Mouse (Mus musculus): ENCODE data around the gene Bbx. TPM values are rescaled to one million over a fixed set of nuclear protein-coding genes. Genes with fewer than 3 reads are reported as not detected.

Bbx gene
- total RNA-seq, 1 experiment, result 31.2 TPM

DNA sequence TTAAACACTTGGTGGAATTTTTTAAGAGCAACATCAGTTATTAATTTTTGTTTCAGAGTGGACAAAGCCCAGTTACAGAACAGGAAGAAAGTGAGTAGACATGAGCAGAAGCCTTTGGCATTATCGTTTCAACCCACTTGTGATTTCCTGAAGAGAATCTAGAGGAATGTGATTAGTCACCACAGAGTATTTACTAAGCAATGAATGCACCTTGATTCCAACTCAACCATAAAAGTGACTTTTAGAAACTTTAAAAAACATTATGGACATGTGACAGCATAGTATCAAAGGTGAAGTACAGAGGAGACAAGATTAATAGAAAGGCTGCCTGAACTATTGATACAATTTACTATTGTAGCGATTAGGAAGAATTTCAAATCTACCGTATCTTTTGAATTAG is 183.2 kb downstream of the Bbx start:
- Histone ChIP-seq H3K36me3 (ENCODE audit: control insufficient read depth, insufficient read depth, low read length, poor library complexity, severe bottlenecking) (no peaks in the 10 kb centered on the region), H3K27ac (ENCODE audit: insufficient read depth, low read depth, low read length, poor library complexity, severe bottlenecking) (no peak overlapping the region), H3K9ac (ENCODE audit: insufficient read depth, low read depth, low read length, poor library complexity, severe bottlenecking) (no peak overlapping the region), H3K9me3 (ENCODE audit: control insufficient read depth, insufficient read depth, low read depth, low read length) (no peaks in the 10 kb centered on the region), H3K4me3 (ENCODE audit: insufficient read depth in 1 of 2, low read depth in 1 of 2, low read length in 2 of 2, poor library complexity in 1 of 2, severe bottlenecking in 1 of 2) (no peak overlapping the region), H3K4me1 (ENCODE audit: control insufficient read depth in 2 of 2, insufficient read depth in 2 of 2, low read length in 2 of 2, poor library complexity in 1 of 2) (no peaks in the 10 kb centered on the region)
- TF ChIP-seq CHD2 (IDR thresholded peaks at IDR 0.05; ENCODE audit: low read depth, low read length), result no peak
- TF ChIP-seq HCFC1 (IDR thresholded peaks at IDR 0.05; ENCODE audit: borderline replicate concordance, insufficient read depth, low read length), result no peak
- TF ChIP-seq MAFK (IDR thresholded peaks at IDR 0.05; ENCODE audit: insufficient read depth, low read depth, low read length), result no peak
- TF ChIP-seq ZC3H11A (IDR thresholded peaks at IDR 0.05; ENCODE audit: borderline replicate concordance, low read depth, low read length), result no peak
- no peak for TF ChIP-seq ZNF384 (IDR thresholded peaks at IDR 0.05; ENCODE audit: low read depth, low read length)
- DNase-seq (ENCODE audit: low read depth, low spot score), result no peak
- in situ Hi-C loops (cut with MboI; ENCODE audit: low sequenced_read_pairs in 2 of 2, unreplicated experiment in 2 of 2), result no loop called here

DNA sequence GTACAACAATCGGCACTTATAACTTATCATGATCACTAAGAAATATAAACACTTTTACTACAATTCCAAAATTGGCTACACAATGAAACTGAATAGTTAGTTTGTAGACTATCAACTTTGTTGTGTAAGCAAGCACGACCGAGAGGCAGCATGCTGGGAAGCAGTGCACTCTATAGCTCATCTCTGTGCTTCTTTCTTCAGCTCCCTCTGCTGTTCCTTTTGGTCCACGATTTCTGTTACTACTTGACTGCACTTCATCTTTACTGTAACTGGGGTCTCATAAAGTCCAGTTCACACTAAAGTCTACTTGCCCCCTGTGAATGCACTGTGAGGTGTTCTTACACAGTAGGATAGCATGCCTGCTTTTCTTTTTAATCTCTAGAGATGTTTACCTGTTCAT is 189.7 kb downstream of the Bbx start:
- in situ Hi-C loops (cut with MboI; ENCODE audit: low sequenced_read_pairs in 2 of 2, unreplicated experiment in 2 of 2), result no loop called here
- Histone ChIP-seq H3K4me3 (ENCODE audit: insufficient read depth in 1 of 2, low read depth in 1 of 2, low read length in 2 of 2, poor library complexity in 1 of 2, severe bottlenecking in 1 of 2) (no peak overlapping the region), H3K27ac (ENCODE audit: insufficient read depth, low read depth, low read length, poor library complexity, severe bottlenecking) (no peak overlapping the region), H3K9ac (ENCODE audit: insufficient read depth, low read depth, low read length, poor library complexity, severe bottlenecking) (no peak overlapping the region), H3K36me3 (ENCODE audit: control insufficient read depth, insufficient read depth, low read length, poor library complexity, severe bottlenecking) (no peaks in the 10 kb centered on the region), H3K9me3 (ENCODE audit: control insufficient read depth, insufficient read depth, low read depth, low read length) (no peaks in the 10 kb centered on the region), H3K4me1 (ENCODE audit: control insufficient read depth in 2 of 2, insufficient read depth in 2 of 2, low read length in 2 of 2, poor library complexity in 1 of 2) (no peaks in the 10 kb centered on the region)
- TF ChIP-seq ZC3H11A (IDR thresholded peaks at IDR 0.05; ENCODE audit: borderline replicate concordance, low read depth, low read length), result no peak
- TF ChIP-seq HCFC1 (IDR thresholded peaks at IDR 0.05; ENCODE audit: borderline replicate concordance, insufficient read depth, low read length), result no peak
- no peak for TF ChIP-seq ZNF384 (IDR thresholded peaks at IDR 0.05; ENCODE audit: low read depth, low read length)
- TF ChIP-seq MAFK (IDR thresholded peaks at IDR 0.05; ENCODE audit: insufficient read depth, low read depth, low read length), result no peak
- no peak for TF ChIP-seq CHD2 (IDR thresholded peaks at IDR 0.05; ENCODE audit: low read depth, low read length)
- no peak for DNase-seq (ENCODE audit: low read depth, low spot score)

DNA sequence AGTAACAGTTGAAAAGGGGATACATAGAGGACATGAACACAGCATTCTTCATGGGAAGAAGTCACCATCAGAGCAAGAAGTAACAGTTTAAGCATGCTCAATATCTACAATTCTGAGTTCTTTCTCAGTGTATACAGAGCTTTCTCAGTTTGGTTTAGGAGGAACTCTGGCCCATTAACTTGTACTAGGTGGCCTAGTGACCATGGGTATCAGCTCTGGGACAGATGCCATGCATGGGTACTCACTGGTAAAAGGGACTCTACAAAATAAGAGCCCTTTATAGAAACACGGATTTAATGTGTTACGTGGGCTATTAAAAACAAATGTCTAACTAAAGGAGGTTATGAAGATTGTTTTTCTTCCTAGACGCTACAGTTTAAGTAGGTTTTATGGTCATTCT is 190.6 kb downstream of the Bbx start:
- Histone ChIP-seq H3K9ac (ENCODE audit: insufficient read depth, low read depth, low read length, poor library complexity, severe bottlenecking) (no peak overlapping the region), H3K9me3 (ENCODE audit: control insufficient read depth, insufficient read depth, low read depth, low read length) (no peaks in the 10 kb centered on the region), H3K27ac (ENCODE audit: insufficient read depth, low read depth, low read length, poor library complexity, severe bottlenecking) (no peak overlapping the region), H3K36me3 (ENCODE audit: control insufficient read depth, insufficient read depth, low read length, poor library complexity, severe bottlenecking) (no peaks in the 10 kb centered on the region), H3K4me3 (ENCODE audit: insufficient read depth in 1 of 2, low read depth in 1 of 2, low read length in 2 of 2, poor library complexity in 1 of 2, severe bottlenecking in 1 of 2) (no peak overlapping the region), H3K4me1 (ENCODE audit: control insufficient read depth in 2 of 2, insufficient read depth in 2 of 2, low read length in 2 of 2, poor library complexity in 1 of 2) (no peaks in the 10 kb centered on the region)
- in situ Hi-C loops (cut with MboI; ENCODE audit: low sequenced_read_pairs in 2 of 2, unreplicated experiment in 2 of 2), result no loop called here
- TF ChIP-seq CHD2 (IDR thresholded peaks at IDR 0.05; ENCODE audit: low read depth, low read length) (no peak), ZNF384 (IDR thresholded peaks at IDR 0.05; ENCODE audit: low read depth, low read length) (no peak), HCFC1 (IDR thresholded peaks at IDR 0.05; ENCODE audit: borderline replicate concordance, insufficient read depth, low read length) (no peak), MAFK (IDR thresholded peaks at IDR 0.05; ENCODE audit: insufficient read depth, low read depth, low read length) (no peak), ZC3H11A (IDR thresholded peaks at IDR 0.05; ENCODE audit: borderline replicate concordance, low read depth, low read length) (no peak)
- no peak for DNase-seq (ENCODE audit: low read depth, low spot score)

DNA sequence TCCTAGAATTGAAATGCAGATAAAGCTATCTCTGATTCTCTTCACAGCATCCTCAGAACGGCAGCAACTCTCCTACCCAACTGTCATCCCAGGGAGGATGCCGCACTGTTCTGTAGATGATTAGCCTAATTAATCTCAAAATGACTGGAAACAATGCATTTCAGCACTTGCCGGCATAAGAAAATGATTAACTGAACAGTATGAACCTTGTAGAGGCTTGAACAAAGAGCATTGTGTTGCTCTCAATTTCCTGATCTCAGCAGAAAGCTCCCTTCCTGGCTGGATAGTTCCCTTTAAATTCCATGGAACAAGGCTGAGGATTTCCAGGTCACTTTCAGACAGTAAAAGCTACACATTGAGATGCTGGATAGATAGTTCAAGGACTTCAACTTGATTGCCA is 197.0 kb downstream of the Bbx start:
- TF ChIP-seq HCFC1 (IDR thresholded peaks at IDR 0.05; ENCODE audit: borderline replicate concordance, insufficient read depth, low read length), result no peak
- no peak for TF ChIP-seq ZC3H11A (IDR thresholded peaks at IDR 0.05; ENCODE audit: borderline replicate concordance, low read depth, low read length)
- TF ChIP-seq MAFK (IDR thresholded peaks at IDR 0.05; ENCODE audit: insufficient read depth, low read depth, low read length), result no peak
- no peak for TF ChIP-seq CHD2 (IDR thresholded peaks at IDR 0.05; ENCODE audit: low read depth, low read length)
- no peak for TF ChIP-seq ZNF384 (IDR thresholded peaks at IDR 0.05; ENCODE audit: low read depth, low read length)
- H3K27ac ChIP-seq (ENCODE audit: insufficient read depth, low read depth, low read length, poor library complexity, severe bottlenecking), result no peak overlapping the region
- in situ Hi-C loops (cut with MboI; ENCODE audit: low sequenced_read_pairs in 2 of 2, unreplicated experiment in 2 of 2), result no loop called here
- no peaks in the 10 kb centered on the region for H3K9me3 ChIP-seq (ENCODE audit: control insufficient read depth, insufficient read depth, low read depth, low read length)
- H3K9ac ChIP-seq (ENCODE audit: insufficient read depth, low read depth, low read length, poor library complexity, severe bottlenecking), result no peak overlapping the region
- H3K4me1 ChIP-seq (ENCODE audit: control insufficient read depth in 2 of 2, insufficient read depth in 2 of 2, low read length in 2 of 2, poor library complexity in 1 of 2), result no peaks in the 10 kb centered on the region
- no peak overlapping the region for H3K4me3 ChIP-seq (ENCODE audit: insufficient read depth in 1 of 2, low read depth in 1 of 2, low read length in 2 of 2, poor library complexity in 1 of 2, severe bottlenecking in 1 of 2)
- H3K36me3 ChIP-seq (ENCODE audit: control insufficient read depth, insufficient read depth, low read length, poor library complexity, severe bottlenecking), result no peaks in the 10 kb centered on the region
- no peak for DNase-seq (ENCODE audit: low read depth, low spot score)

DNA sequence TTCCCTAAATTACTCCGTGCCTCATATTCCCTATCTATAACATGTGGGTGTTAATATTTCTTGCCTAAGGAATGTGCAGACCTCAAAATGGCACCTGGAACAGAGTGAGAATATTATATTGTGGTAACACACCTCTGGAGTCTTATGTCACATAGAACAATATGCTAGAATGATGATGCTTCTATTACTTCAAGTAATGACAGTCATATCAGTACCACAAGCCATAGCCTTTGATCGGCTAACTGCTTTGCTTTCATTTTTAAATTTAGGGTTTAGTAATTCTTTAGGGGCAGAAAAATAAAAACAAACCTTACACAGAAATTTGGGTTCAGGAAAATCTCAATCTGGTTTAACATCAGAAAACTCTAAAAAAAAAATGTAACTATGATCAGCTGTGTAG is 201.6 kb downstream of the Bbx start:
- no peak for DNase-seq (ENCODE audit: low read depth, low spot score)
- Histone ChIP-seq H3K9me3 (ENCODE audit: control insufficient read depth, insufficient read depth, low read depth, low read length) (no peaks in the 10 kb centered on the region), H3K9ac (ENCODE audit: insufficient read depth, low read depth, low read length, poor library complexity, severe bottlenecking) (no peak overlapping the region), H3K4me3 (ENCODE audit: insufficient read depth in 1 of 2, low read depth in 1 of 2, low read length in 2 of 2, poor library complexity in 1 of 2, severe bottlenecking in 1 of 2) (no peak overlapping the region), H3K36me3 (ENCODE audit: control insufficient read depth, insufficient read depth, low read length, poor library complexity, severe bottlenecking) (no peaks in the 10 kb centered on the region), H3K27ac (ENCODE audit: insufficient read depth, low read depth, low read length, poor library complexity, severe bottlenecking) (no peak overlapping the region), H3K4me1 (ENCODE audit: control insufficient read depth in 2 of 2, insufficient read depth in 2 of 2, low read length in 2 of 2, poor library complexity in 1 of 2) (no peaks in the 10 kb centered on the region)
- no peak for TF ChIP-seq CHD2 (IDR thresholded peaks at IDR 0.05; ENCODE audit: low read depth, low read length)
- TF ChIP-seq ZNF384 (IDR thresholded peaks at IDR 0.05; ENCODE audit: low read depth, low read length), result no peak
- TF ChIP-seq MAFK (IDR thresholded peaks at IDR 0.05; ENCODE audit: insufficient read depth, low read depth, low read length), result no peak
- TF ChIP-seq HCFC1 (IDR thresholded peaks at IDR 0.05; ENCODE audit: borderline replicate concordance, insufficient read depth, low read length), result no peak
- no peak for TF ChIP-seq ZC3H11A (IDR thresholded peaks at IDR 0.05; ENCODE audit: borderline replicate concordance, low read depth, low read length)
- in situ Hi-C loops (cut with MboI; ENCODE audit: low sequenced_read_pairs in 2 of 2, unreplicated experiment in 2 of 2), result no loop called here
